Mouse (Mus musculus): ENCODE measurements at regions not wholly inside any gene's neighbourhood (a gene's known extent, or its start where the extent isn't known, plus 50 kb on each side); places are given as distances from the start of the nearest gene placed in this dataset.

- Histone ChIP-seq H3K36me3 (no peaks in the 10 kb centered on the region), H3K9me3 (no peaks in the 10 kb centered on the region), H3K4me1 (0 out of 2 replicates have a peak, but pooled peaks cover 3% of the 10 kb centered on the region), H3K9ac (no peak overlapping the region), H3K27ac (no peak overlapping the region), H3K4me3 (no peak overlapping the region), H3K4me2 (replicated peaks) (no peak overlapping the region), H3K27me3 (replicated peaks) (no peaks in the 10 kb centered on the region)
- no peak for ATAC-seq (ENCODE audit: low FRiP score, low read depth)
- 84% methylated on average over 3 of the region's 3 CpGs for WGBS
Measured at GRCm38 (mm10) chr14:46635322-46635721, 125.0 kb upstream of the Cdkn3 start.

- no peak overlapping the region for H3K4me2 ChIP-seq (replicated peaks)
- H3K4me3 ChIP-seq: no peak overlapping the region
- H3K9me3 ChIP-seq: no peaks in the 10 kb centered on the region
- WGBS: 57% methylated on average over 12 of the region's 12 CpGs
- no peak overlapping the region for H3K27ac ChIP-seq
- H3K4me1 ChIP-seq: 0 out of 2 replicates have a peak, but pooled peaks cover 3% of the 10 kb centered on the region
- no peak for ATAC-seq (ENCODE audit: low FRiP score, low read depth)
- H3K27me3 ChIP-seq (replicated peaks): no peaks in the 10 kb centered on the region
- no peaks in the 10 kb centered on the region for H3K36me3 ChIP-seq
- H3K9ac ChIP-seq: no peak overlapping the region
Measured at GRCm38 (mm10) chr14:46634656-46635244, 125.6 kb upstream of the Cdkn3 start.

GRCm38 (mm10) chr14:46634251-46634650, 126.1 kb upstream of the Cdkn3 start:
- Histone ChIP-seq H3K27me3 (replicated peaks) (no peaks in the 10 kb centered on the region), H3K4me1 (no peaks in the 10 kb centered on the region), H3K27ac (no peak overlapping the region), H3K9ac (no peak overlapping the region), H3K4me2 (replicated peaks) (no peak overlapping the region), H3K9me3 (no peaks in the 10 kb centered on the region), H3K4me3 (no peak overlapping the region), H3K36me3 (no peaks in the 10 kb centered on the region)
- 91% methylated on average over 10 of the region's 10 CpGs for WGBS
- ATAC-seq (ENCODE audit: low FRiP score, low read depth): no peak

- Histone ChIP-seq H3K4me3 (no peak overlapping the region), H3K27ac (no peak overlapping the region), H3K4me2 (replicated peaks) (no peak overlapping the region), H3K36me3 (no peaks in the 10 kb centered on the region), H3K9me3 (no peaks in the 10 kb centered on the region), H3K27me3 (replicated peaks) (no peaks in the 10 kb centered on the region), H3K9ac (no peak overlapping the region), H3K4me1 (no peaks in the 10 kb centered on the region)
- WGBS: 92% methylated on average over 5 of the region's 5 CpGs
- no peak for ATAC-seq (ENCODE audit: low FRiP score, low read depth)
Measured at GRCm38 (mm10) chr14:46627690-46628089, 132.7 kb upstream of the Cdkn3 start.

- Histone ChIP-seq H3K9ac (no peak overlapping the region), H3K4me1 (no peaks in the 10 kb centered on the region), H3K4me3 (no peak overlapping the region), H3K4me2 (replicated peaks) (no peak overlapping the region), H3K27me3 (replicated peaks) (no peaks in the 10 kb centered on the region), H3K36me3 (no peaks in the 10 kb centered on the region), H3K9me3 (no peaks in the 10 kb centered on the region), H3K27ac (no peak overlapping the region)
- WGBS: 81% methylated on average over 7 of the region's 7 CpGs
- ATAC-seq (ENCODE audit: low FRiP score, low read depth): no peak
Measured at GRCm38 (mm10) chr14:46625760-46626159, 134.6 kb upstream of the Cdkn3 start.

GRCm38 (mm10) chr14:46623645-46624044, 136.7 kb upstream of the Cdkn3 start:
- Histone ChIP-seq H3K9me3 (no peaks in the 10 kb centered on the region), H3K4me2 (replicated peaks) (no peak overlapping the region), H3K27me3 (replicated peaks) (no peaks in the 10 kb centered on the region), H3K27ac (no peak overlapping the region), H3K4me3 (no peak overlapping the region), H3K36me3 (no peaks in the 10 kb centered on the region), H3K4me1 (no peaks in the 10 kb centered on the region), H3K9ac (no peak overlapping the region)
- WGBS: 87% methylated on average over 2 of the region's 2 CpGs
- no peak for ATAC-seq (ENCODE audit: low FRiP score, low read depth)

GRCm38 (mm10) chr14:46616030-46616429, 144.3 kb upstream of the Cdkn3 start:
- Histone ChIP-seq H3K4me2 (replicated peaks) (no peak overlapping the region), H3K4me3 (no peak overlapping the region), H3K4me1 (no peaks in the 10 kb centered on the region), H3K9me3 (no peaks in the 10 kb centered on the region), H3K36me3 (no peaks in the 10 kb centered on the region), H3K9ac (no peak overlapping the region), H3K27ac (no peak overlapping the region), H3K27me3 (replicated peaks) (no peaks in the 10 kb centered on the region)
- no peak for ATAC-seq (ENCODE audit: low FRiP score, low read depth)
- 91% methylated on average over 9 of the region's 9 CpGs for WGBS

GRCm38 (mm10) chr14:46614936-46615335, 145.4 kb upstream of the Cdkn3 start:
- Histone ChIP-seq H3K9ac (no peak overlapping the region), H3K9me3 (no peaks in the 10 kb centered on the region), H3K27ac (no peak overlapping the region), H3K4me3 (no peak overlapping the region), H3K36me3 (no peaks in the 10 kb centered on the region), H3K27me3 (replicated peaks) (no peaks in the 10 kb centered on the region), H3K4me2 (replicated peaks) (no peak overlapping the region), H3K4me1 (no peaks in the 10 kb centered on the region)
- 75% methylated on average over 4 of the region's 4 CpGs for WGBS
- ATAC-seq (ENCODE audit: low FRiP score, low read depth): no peak

GRCm38 (mm10) chr14:46613748-46614147, 146.6 kb upstream of the Cdkn3 start:
- Histone ChIP-seq H3K9me3 (no peaks in the 10 kb centered on the region), H3K4me2 (replicated peaks) (no peak overlapping the region), H3K4me1 (no peaks in the 10 kb centered on the region), H3K9ac (no peak overlapping the region), H3K27me3 (replicated peaks) (no peaks in the 10 kb centered on the region), H3K36me3 (no peaks in the 10 kb centered on the region), H3K27ac (no peak overlapping the region), H3K4me3 (no peak overlapping the region)
- 51% methylated on average over 4 of the region's 4 CpGs for WGBS
- ATAC-seq (ENCODE audit: low FRiP score, low read depth): no peak

- H3K36me3 ChIP-seq: no peaks in the 10 kb centered on the region
- H3K4me3 ChIP-seq: no peak overlapping the region
- no peaks in the 10 kb centered on the region for H3K4me1 ChIP-seq
- H3K4me2 ChIP-seq (replicated peaks): no peak overlapping the region
- no peak overlapping the region for H3K9ac ChIP-seq
- H3K9me3 ChIP-seq: no peaks in the 10 kb centered on the region
- ATAC-seq (ENCODE audit: low FRiP score, low read depth): no peak
- WGBS: 75% methylated on average over 8 of the region's 8 CpGs
- H3K27ac ChIP-seq: no peak overlapping the region
- H3K27me3 ChIP-seq (replicated peaks): no peaks in the 10 kb centered on the region
Measured at GRCm38 (mm10) chr14:46613211-46613610, 147.1 kb upstream of the Cdkn3 start.

- no peak overlapping the region for H3K4me2 ChIP-seq (replicated peaks)
- H3K27me3 ChIP-seq (replicated peaks): no peaks in the 10 kb centered on the region
- 80% methylated on average over 9 of the region's 9 CpGs for WGBS
- no peak overlapping the region for H3K9ac ChIP-seq
- no peak for ATAC-seq (ENCODE audit: low FRiP score, low read depth)
- H3K9me3 ChIP-seq: no peaks in the 10 kb centered on the region
- H3K36me3 ChIP-seq: no peaks in the 10 kb centered on the region
- H3K4me1 ChIP-seq: no peaks in the 10 kb centered on the region
- no peak overlapping the region for H3K27ac ChIP-seq
- no peak overlapping the region for H3K4me3 ChIP-seq
Measured at GRCm38 (mm10) chr14:46612584-46612983, 147.8 kb upstream of the Cdkn3 start.

GRCm38 (mm10) chr14:46610926-46611325, 149.4 kb upstream of the Cdkn3 start:
- Histone ChIP-seq H3K4me2 (replicated peaks) (no peak overlapping the region), H3K4me1 (no peaks in the 10 kb centered on the region), H3K36me3 (no peaks in the 10 kb centered on the region), H3K9me3 (no peaks in the 10 kb centered on the region), H3K27ac (no peak overlapping the region), H3K27me3 (replicated peaks) (no peaks in the 10 kb centered on the region), H3K4me3 (no peak overlapping the region), H3K9ac (no peak overlapping the region)
- ATAC-seq (ENCODE audit: low FRiP score, low read depth): no peak
- WGBS: 90% methylated on average over 5 of the region's 5 CpGs

GRCm38 (mm10) chr14:46610226-46610855, 150.0 kb upstream of the Cdkn3 start:
- Histone ChIP-seq H3K4me2 (replicated peaks) (no peak overlapping the region), H3K36me3 (no peaks in the 10 kb centered on the region), H3K9ac (no peak overlapping the region), H3K4me3 (no peak overlapping the region), H3K27me3 (replicated peaks) (no peaks in the 10 kb centered on the region), H3K27ac (no peak overlapping the region), H3K9me3 (no peaks in the 10 kb centered on the region), H3K4me1 (peaks cover 4% of the 10 kb centered on the region)
- no peak for ATAC-seq (ENCODE audit: low FRiP score, low read depth)
- 85% methylated on average over 9 of the region's 9 CpGs for WGBS
